Mouse (Mus musculus): ENCODE results near the gene Nkd1.

GRCm38 (mm10) chr8:88529798-88530197, 8.6 kb downstream of the Nkd1 start:
- TF ChIP-seq CTCF (IDR thresholded peaks at IDR 0.05; ENCODE audit: low read depth) (peak; percentile 48), EP300 (optimal IDR thresholded peaks at IDR 0.05) (no peak)
